Mouse (Mus musculus) embryo, embryonic 9.5 days (tissue): ENCODE results near the gene Myo16.

Source experiments
- DNase-seq: peaks from one replicate; pipeline ENCODE4 v3.0.0-alpha.2; 2017; ENCODE audit errors: extremely low spot score

Gene Myo16

DNA sequence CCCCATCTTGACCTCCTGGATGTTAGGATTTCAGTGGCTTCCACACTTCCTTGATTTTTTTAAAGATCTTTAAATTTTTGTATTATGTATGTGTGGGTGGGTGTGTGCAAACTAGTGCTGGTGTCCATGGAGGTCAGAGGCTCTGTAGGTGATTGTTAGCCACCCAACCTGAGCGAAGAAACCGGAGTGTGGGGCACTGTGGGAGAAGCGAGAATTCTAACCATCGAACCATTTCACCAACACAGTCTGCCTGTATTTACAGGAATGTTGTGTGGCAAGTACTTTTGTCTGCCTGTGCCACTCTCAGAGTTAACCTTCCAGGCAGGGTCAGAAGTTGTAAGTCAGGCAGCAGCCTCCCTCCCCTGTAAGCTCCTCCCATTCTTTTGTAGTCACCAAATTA is 22.3 kb downstream of the Myo16 start:
- no peak for DNase-seq

DNA sequence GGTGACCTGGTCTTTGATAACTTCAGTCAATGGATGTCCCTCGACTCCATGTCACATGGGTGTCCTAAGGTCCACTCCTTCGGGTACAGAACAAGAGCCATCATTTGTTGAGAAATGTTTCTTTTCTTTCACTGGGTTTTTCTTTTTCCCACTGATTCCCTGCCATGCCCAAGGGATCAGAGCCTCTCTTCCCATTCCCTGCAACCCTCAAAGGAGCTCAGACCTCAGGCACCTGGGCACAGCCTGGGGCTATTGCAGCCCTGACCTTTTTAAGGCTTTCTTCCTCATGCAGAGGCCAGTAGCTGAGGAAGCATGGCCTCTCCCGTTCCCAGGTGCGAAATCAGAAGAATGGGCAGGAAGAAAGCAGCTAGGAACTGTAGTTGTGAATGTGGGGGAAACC is 23.4 kb downstream of the Myo16 start:
- no peak for DNase-seq

DNA sequence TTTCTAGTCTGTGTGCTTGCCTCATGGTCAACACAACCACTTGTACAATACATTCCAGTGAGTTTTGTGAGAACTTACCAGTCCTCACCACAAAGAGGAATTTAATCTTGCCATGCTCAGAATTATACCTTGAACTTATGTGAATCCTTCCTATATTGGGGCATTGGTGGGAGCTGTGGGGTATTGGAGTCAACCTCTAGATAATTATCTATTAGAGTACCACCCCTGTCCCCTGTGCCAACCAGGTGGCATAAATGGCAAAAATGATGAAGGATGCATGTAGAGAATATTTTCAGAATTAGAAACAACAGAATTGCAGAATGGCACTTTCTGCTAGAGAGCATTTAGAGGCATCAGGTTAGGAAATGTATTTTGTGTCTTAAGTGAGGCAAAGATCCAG is 25.3 kb downstream of the Myo16 start:
- no peak for DNase-seq

DNA sequence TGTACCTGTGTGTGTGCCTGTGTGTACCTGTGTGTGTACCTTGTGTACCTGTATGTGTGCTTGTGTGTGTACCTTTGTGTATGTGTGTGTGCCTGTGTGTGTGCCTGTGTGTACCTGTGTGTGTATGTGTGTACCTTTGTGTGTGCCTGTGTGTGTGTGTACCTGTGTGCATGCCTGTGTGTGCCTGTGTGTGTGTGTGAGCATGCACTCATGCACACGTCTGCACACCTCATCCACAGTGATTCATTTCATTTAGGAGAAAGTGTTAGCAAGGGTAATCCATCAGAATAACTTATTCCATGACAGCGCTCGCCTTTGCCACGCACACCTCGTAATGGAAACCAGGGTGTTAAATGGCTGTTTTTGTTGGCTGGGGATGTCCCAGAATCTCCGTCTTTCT is 36.9 kb downstream of the Myo16 start:
- no peak for DNase-seq

DNA sequence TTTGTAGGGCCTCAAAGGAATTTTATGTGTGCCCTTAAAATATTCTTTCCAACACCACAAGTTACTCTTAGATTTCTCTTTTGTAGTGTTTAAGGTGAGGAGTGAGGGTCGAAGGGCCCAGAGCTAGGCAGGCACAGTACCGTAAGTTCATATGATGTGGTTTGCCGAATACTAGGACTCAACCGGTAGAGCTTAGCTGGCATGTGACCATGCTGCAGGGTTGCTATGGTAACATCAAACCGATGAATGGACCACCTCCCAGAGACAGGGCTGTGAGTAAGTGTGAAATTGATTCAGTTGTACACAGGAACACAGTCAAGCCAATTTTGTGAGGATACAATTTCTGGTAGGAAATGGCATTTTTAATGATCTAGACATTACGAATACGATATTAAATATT is 44.5 kb downstream of the Myo16 start:
- DNase-seq: no peak

DNA sequence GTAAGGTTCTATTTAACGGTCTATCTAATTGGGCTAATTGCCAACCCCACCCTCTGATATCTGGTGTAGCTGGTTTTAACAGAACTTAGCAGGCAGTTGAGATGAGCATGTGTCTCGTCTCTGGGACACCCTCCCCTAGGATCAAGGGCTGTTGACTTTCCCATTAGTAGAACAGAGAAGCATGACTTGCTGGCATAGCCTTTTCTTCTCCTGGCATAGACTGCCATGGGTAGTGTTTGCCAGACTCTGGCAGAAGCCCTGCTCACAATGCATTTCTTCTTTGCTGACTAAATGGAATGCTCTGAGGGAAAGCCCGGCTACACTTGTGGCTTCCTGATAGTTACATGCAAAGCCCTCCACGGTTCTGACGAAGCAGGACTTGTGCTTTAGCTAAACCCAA is 45.6 kb downstream of the Myo16 start:
- no peak for DNase-seq

DNA sequence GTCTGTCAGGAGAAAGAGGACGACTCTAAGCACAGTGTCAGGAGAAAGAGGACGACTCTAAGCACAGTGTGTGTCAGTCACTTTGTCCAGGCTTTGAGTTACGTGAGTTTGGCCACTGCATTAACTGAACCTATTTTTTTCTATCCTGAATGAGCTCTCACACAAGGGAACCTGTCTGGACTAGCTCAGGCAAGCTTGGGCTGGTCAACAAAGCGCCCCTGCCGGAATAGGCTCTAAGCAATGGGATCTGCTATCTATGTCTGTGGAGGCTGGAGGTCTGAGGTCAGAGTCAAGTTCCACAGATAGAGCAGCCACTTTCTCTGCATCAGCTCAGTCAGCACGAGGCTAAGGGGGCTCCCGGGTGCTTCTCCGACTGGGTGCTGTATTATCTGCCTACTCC is 46.3 kb downstream of the Myo16 start:
- no peak for DNase-seq

DNA sequence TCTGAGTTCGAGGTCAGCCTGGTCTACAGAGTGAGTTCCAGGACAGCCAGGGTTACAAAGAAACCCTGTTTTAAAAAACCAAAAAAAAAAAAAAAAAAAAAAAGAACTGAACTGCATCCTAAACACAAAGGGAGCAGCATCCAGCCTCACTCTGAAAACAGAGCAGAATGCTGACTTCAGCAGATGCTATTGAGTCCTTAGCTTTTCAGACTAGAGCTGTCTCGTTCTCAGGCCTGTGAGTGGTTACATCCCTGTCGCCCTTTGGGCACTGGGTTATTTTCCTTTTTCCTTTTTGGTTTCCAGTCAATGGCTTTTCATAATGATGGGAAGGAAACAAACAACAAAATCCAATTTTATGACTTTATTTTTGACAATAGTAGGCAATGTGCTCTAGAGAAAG is 61.3 kb downstream of the Myo16 start:
- DNase-seq: no peak

DNA sequence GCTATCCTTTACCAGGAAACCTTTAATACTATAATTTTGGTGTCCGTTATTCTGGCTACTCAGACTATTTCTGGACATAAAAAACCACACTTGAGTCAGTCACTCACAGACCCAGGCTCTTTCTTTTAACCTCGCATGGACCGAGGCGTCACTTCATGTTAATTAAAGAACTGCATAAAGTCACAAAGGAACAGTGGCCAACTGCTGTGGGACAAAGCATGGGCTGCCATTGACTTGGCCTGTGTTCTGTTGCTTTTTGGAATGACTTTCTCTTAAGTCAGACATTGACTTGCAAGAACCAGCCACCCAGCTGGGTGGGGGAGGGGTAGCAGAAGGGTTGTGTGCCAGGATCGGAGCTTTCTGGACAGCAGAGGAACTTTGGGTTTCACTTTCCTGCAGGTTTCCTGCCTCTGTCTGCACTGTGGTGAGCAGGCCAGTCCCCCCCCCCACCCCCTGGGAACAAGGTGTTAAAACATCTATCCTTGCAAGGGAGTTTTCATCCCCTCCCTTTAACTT is 66.1 kb downstream of the Myo16 start:
- no peak for DNase-seq

DNA sequence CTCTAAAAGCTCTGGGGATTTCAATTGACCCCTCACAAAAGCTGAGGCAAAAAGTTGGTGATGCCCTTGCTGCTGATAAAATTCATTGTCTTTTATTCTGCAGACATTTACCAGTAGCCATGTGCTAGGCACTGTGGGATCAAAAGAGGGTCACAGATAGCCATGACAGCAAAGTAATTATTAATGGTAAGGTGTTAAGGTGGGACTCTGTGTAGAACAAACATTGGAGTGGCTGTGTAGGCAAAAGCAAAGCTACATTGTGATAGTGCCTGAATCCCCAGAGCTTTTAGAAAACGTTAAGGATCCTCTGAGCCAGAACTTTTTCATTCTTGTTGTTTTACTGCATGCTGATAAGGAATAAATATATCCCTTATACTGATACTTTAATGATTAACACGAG is 69.1 kb downstream of the Myo16 start:
- no peak for DNase-seq

DNA sequence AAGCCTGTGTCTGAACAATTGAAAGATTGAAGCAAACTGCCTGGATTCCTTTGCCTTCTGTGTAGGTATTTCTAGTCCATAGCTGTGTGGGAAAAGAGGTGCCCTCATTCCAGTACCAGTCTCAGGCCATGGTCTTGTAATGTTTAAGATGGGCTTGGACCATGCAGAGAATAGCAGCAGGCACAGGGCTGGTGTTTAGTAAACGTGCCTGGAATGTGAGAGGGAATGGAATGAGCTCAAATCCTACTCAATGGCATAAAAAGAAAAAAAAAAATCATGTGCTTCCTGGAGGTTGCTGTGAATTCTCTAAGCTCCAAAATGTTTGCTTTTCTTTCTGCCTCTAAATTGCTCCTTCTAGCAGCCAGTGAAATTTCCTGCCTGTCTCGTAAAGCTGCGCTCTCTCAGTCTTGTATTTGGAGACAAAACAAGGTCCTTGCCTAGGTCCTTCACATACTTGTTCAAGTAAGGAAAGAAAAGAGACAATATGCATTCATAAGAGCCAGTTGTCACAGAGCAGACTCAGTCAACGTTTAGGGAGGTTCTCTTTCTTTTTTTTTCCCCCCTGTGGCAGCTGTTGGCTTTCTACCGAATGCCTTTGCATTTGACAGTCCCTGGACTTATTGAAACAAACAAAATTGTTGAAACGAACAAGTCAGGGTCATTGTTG is 70.0 kb downstream of the Myo16 start:
- DNase-seq: no peak

DNA sequence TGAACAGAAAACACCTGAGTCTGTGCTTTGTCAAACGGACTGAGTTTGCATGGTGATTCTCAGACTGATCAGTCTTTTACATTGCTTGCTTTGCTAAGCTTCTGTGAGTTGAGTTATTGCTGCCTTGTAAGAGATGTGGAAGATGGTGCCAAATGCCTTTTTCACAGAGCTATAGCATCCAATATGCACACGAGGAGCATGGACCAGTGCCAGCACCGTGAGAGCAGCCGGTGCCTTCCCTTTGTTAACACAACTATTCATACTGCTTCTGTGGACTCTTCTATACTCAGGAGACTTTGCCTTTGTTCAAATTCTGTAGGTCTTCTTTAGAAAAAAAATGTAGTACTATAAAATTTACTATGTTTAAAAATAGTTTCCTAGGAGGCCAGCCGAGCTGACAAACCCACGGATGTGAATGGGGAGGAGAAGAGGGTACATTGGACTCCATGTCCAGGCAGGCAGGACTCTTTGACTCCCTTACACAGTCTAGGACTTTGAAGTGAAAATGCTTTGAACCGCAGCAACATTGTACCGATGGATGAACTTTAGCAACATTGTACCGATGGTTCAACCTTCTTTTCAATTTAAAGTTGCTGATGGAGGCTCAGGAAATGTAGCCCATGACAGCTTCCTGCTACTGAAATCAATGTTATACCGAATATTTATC is 70.7 kb downstream of the Myo16 start:
- DNase-seq: no peak

DNA sequence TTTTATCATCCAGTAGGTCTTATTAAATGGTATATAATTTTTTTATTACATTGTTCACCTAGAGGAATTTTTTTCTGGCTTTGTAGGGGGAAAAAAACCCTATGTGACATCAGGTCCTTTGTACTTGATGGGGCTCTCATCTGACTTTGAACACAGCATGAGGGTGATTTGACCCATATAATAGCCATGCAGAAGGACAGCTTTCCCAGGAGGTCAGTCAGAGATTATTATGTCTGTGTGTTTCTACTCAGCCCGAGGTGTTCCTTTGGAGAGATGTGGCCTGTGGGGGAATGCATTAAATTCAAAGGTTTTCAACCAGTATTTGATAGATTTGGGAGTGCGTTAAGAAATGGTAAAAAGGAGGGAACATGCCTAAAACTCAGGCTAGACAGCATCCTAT is 71.3 kb downstream of the Myo16 start:
- DNase-seq: no peak

DNA sequence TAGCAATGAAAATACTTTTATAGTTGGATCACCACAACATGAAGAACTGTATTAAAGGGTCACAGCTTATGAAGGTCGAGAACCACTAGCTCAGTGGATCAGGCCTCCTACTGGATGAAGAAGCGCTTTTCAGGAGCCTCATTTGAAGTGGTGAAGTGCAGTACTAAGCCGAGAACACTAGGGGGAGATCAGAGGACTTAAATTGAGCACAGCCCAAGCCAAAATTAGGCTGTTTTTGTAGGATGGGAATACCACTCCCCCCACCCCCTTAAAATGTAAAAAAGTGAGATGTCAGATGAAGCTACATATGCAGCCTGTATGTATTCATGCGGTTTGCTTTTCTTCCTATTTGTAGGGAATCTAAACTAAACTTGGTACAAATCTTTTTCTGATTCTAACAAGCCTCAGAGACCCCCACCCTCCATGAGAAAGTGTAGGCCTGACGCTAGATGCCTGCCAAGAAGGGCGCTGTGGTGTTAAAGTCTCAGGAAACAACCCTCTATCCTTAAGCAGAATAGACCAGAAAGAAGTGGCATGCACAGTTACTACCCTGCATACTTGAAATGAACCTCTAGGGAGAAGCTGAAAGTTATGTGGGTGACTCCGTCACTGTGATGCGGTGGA is 77.1 kb downstream of the Myo16 start:
- DNase-seq: peak; percentile 64

DNA sequence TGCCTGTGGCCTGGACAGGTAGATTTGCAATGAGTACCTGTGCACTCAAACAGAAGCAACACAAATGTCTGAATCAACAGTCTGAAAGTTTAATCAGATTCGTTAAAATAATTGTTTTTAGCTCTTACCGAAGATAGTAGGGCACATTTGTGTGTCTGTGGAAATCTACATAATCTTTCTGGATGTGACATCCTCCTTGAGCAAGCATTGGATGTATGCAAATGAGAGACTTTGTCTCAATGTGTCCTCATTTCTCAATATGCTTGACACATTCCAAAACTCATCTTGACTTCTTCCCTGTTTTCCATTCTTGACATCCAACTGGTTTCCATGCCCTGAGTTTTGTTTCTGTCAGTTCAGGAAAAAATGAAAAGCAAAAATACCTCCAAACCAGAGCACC is 80.8 kb downstream of the Myo16 start:
- no peak for DNase-seq

DNA sequence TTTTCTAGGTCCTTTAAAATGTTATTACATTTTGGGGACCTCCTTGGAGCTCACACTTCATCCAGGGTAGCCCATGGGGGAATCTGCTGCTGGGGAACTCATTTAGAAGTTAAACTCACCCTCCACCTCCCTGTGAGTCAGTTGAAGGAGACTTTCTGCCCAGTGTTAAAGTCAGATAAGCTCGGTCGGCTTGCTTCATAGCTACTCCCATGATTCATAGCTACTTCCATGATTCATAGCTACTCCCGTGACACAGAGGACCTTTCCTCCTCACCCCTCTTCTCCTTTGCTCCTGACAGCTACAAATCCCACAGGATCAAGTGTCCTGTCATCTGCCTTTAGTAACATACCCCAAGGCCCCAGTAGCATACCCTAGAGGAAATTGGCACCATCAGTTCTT is 89.6 kb downstream of the Myo16 start:
- no peak for DNase-seq

DNA sequence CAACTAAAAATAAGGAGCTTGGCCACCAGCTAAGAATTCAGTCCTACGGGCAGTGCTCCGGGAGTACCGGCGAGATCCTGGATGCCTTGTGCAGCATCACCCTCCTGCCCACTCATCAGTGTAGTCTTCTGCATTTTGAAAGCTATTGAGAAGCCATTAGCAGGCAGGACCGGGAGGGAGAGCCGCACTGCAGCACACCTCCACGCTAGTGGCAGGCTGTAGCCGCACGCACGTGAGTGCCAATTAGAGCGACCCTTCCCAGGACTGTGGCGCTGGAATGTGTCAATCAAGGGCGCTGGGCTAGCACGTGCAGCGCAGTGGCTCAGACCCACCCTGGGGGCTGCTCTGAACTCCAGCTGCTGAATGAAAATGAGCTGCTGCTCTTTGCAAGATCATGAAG is 95.4 kb downstream of the Myo16 start:
- DNase-seq: peak; percentile 54

DNA sequence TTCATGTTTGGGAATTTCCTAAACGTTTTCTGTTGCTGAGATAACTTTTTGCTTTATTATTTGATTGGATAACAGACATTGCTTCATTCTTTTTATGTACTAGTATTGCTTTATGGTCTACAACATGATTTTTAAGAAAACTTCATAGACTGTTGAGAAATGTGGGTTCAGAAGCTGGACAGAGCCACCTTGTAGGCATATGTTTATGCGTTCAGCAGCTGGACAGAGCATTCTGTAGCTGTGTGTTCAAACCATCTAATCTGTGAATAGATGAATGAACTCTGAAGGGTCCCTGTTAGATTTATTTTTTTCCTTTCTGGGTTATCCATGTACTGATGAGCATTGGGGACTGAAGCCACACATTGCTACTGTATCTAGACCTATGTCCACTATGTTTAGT is 102.0 kb downstream of the Myo16 start:
- no peak for DNase-seq

DNA sequence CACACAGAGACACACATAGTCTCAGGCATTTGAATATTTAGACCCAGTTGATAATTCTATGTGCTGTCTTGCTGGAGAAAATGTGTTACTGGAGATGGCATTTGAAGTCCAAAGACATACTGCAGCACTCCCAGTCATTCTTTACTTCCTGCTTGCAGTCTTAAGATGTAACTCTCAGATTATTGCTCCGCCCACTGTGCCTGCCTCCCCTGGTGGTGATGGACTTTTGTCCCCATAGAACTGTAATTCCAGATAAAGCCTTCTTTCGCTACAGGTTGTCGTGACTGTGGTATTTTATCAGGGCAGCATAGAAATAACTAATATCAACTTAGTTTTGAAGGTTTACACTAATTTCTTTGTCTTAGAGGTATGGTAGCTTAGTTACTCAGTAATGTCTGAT is 102.9 kb downstream of the Myo16 start:
- no peak for DNase-seq

DNA sequence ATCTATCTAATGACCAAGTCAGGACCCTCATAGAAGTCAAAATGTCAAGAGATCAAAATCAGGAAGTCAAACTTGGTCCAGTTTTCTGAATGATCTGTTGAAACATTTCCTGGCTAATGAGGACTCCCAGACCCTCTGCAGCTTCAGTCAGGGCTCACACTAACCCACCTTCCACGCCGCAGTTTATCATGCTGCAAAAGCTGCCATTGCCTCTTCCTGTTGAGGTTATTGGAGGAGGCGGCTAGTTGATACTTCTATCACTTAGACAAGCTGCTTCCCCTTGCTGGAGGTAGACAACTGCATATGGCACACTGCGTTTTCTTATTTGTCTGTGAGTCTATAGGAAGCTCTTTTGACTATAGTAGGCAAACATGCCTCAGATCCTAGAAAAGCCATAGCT is 116.4 kb downstream of the Myo16 start:
- no peak for DNase-seq

DNA sequence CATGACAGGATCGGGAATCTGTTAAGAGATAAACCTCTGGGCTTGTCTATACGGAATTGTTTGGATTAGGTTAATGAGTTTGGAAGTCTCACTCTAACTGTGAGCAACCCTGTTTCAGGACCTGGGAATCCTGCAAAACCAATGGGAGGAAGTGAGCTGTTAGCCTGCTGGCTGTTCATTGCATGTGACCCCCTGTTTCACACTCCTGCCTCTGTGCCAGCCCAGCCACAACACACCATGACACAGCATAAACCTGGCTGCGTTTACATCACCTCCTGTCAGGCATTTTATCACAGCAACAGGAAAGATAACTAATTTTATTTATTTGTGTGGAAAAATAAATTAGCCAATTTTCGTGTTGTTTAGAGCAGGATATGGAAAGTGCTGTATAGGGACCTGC is 138.9 kb downstream of the Myo16 start:
- DNase-seq: no peak

DNA sequence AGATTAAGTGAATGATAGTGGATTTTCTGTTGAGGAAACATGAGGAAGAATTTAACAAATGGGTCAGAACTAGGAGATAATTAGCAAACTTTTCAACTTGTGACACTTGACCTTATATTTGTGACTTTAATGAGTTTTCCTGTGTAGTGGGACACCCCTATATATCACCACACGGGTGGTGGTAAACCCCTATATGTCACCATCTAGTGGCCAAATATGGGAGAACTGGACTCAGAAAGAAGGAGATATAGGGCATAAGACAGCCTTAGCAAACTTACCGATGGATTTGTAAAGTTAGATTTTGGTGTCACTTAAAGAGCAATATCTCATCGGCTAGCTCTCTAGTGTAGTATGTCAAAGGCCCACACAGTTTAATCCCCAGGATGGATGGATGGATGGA is 147.1 kb downstream of the Myo16 start:
- no peak for DNase-seq

DNA sequence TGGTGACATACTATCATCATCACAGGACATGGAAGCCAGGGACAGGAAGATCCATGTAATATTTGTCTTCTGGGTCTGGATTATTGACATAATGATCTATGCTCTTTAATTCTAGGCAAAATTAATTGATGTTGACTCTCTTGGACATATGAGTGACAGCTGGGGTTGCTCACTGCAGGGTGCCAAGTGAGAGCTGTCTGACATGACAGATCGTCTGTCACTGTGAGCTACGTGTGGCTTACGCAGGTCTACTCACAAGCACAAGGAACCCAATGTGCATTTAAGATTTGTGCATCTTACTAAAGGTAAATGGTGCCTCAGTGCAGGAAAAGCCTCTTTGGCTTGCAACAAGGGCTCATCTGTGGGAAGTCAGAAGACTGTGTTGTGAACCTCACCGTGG is 149.3 kb downstream of the Myo16 start:
- no peak for DNase-seq
